Mouse (Mus musculus): ENCODE results near the gene Omt2b. TPM values are rescaled to one million over a fixed set of nuclear protein-coding genes. Genes with fewer than 3 reads are reported as not detected.

Omt2b gene
- polyA plus RNA-seq, 1 experiment from 2014 or later: not detected

Other genes with a start within 250 kb of the Omt2b start
- 36.9 and 38.9 TPM in 2 replicates for gene Fbxo9, start 218.5 kb upstream of the Omt2b start, polyA plus RNA-seq (2014; fragmentation: Nextera tagmentation; extraction: Ambion mirVana)
- 35.9 and 36.3 TPM in 2 replicates for gene Ick, start 218.4 kb upstream of the Omt2b start, polyA plus RNA-seq (2014; fragmentation: Nextera tagmentation; extraction: Ambion mirVana)
- 54.3 and 72.3 TPM in 2 replicates for gene Gsta4, start 144.8 kb upstream of the Omt2b start, polyA plus RNA-seq (2014; fragmentation: Nextera tagmentation; extraction: Ambion mirVana)
- gene Gsta1, start 96.9 kb upstream of the Omt2b start, polyA plus RNA-seq (2014; fragmentation: Nextera tagmentation; extraction: Ambion mirVana): not detected in 2 replicates
- gene Gm3776, start 70.5 kb upstream of the Omt2b start, polyA plus RNA-seq (2014; fragmentation: Nextera tagmentation; extraction: Ambion mirVana): not detected in 2 replicates
- gene Gm10639, start 37.7 kb upstream of the Omt2b start, polyA plus RNA-seq (2014; fragmentation: Nextera tagmentation; extraction: Ambion mirVana): not detected in 2 replicates
- not detected in 2 replicates for gene Omt2a, start 12.8 kb upstream of the Omt2b start, polyA plus RNA-seq (2014; fragmentation: Nextera tagmentation; extraction: Ambion mirVana)
- gene Gsta2, start 28.2 kb downstream of the Omt2b start, polyA plus RNA-seq (2014; fragmentation: Nextera tagmentation; extraction: Ambion mirVana): not detected in 2 replicates
- gene Dppa5a, start 40.6 kb downstream of the Omt2b start, polyA plus RNA-seq (2014; fragmentation: Nextera tagmentation; extraction: Ambion mirVana): 0.41 and 0.72 TPM in 2 replicates
- gene Ooep, start 51.1 kb downstream of the Omt2b start, polyA plus RNA-seq (2014; fragmentation: Nextera tagmentation; extraction: Ambion mirVana): 1.3 and 1.7 TPM in 2 replicates
- gene Ddx43, start 68.2 kb downstream of the Omt2b start, polyA plus RNA-seq (2014; fragmentation: Nextera tagmentation; extraction: Ambion mirVana): 0.28 and 0.50 TPM in 2 replicates
- gene Cgas, start 115.6 kb downstream of the Omt2b start, polyA plus RNA-seq (2014; fragmentation: Nextera tagmentation; extraction: Ambion mirVana): 0.84 and 0.93 TPM in 2 replicates
- gene Mto1, start 120.6 kb downstream of the Omt2b start, polyA plus RNA-seq (2014; fragmentation: Nextera tagmentation; extraction: Ambion mirVana): 23.1 and 23.4 TPM in 2 replicates
- gene Gm17324, start 121.2 kb downstream of the Omt2b start, polyA plus RNA-seq (2014; fragmentation: Nextera tagmentation; extraction: Ambion mirVana): 1.0 TPM in 1 of 2 replicates, not detected in the other
- gene Eef1a1, start 161.6 kb downstream of the Omt2b start, polyA plus RNA-seq (2014; fragmentation: Nextera tagmentation; extraction: Ambion mirVana): 4,747 and 4,837 TPM in 2 replicates